Mouse (Mus musculus) frontal cortex, postnatal 10 days (tissue): ENCODE measurements around the gene Smap2.
"Not testable (repeated sequence)": the region's sequence is repeated elsewhere in the genome, so short reads cannot be mapped to it uniquely, and the experiment has no call there.

Source experiments
- DNase-seq, 2 experiments: peaks; one replicate each; pipeline ENCODE4 v3.0.0; 2022; ENCODE audit warnings: low spot score in 2 of 2, mixed read lengths in 1 of 2

The Smap2 gene

GRCm38 (mm10) chr4:121016928-121017657 is at the start of gene Smap2:
Gene Smap2 (minus strand): TSS chr4:121017247.
- DNase-seq = peak; percentile 97 to 99

DNA sequence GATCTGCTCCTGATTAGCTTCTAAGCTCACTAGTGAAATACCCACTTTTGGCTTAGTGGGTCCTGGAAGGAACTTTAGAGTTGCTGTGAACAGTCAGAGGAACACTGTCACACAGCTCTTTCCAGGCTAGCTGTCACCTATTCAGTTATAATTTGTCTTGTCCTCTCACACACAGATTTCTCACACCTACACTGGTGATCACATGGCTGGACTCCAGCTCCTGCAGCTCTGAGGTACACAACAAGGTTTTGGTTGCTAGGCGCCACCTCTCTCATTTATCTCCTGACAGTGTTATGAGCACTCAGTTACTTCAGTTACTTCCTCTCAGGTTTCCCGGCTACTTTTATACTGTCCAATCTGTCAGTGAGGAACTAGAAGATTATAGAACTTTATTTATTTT is 48.3 kb upstream of the Smap2 start:
- no peak for DNase-seq

- not testable (repeated sequence) for DNase-seq
These were observed 42.2 kb upstream of the Smap2 start for GRCm38 (mm10) chr4:121059218-121059617.

- no peak for DNase-seq
These were observed 40.0 kb upstream of the Smap2 start for GRCm38 (mm10) chr4:121057032-121057431.

- no peak for DNase-seq
These were observed 39.3 kb upstream of the Smap2 start for GRCm38 (mm10) chr4:121056342-121056741.

GRCm38 (mm10) chr4:121052454-121053323 is 35.6 kb upstream of the Smap2 start:
- no peak for DNase-seq

DNA sequence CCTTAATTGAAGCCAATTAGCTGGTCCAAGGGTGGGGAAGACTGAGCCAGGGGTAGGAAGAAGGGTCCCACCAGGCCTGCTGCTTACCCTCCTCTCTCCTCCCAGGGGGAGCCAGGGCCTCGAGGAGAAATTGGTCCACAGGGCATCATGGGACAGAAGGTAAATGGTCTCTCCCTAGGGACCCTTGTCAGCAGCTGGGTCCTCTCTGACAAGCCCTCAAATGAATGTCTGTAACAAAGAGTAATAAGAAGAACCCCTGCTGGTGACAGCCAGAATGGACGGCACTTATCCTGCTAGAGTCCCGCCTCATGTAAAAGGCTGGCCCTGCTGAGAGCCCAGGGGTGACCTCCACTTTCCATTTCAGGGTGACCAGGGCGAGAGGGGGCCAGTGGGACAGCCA is 34.8 kb upstream of the Smap2 start:
- DNase-seq = no peak

DNA sequence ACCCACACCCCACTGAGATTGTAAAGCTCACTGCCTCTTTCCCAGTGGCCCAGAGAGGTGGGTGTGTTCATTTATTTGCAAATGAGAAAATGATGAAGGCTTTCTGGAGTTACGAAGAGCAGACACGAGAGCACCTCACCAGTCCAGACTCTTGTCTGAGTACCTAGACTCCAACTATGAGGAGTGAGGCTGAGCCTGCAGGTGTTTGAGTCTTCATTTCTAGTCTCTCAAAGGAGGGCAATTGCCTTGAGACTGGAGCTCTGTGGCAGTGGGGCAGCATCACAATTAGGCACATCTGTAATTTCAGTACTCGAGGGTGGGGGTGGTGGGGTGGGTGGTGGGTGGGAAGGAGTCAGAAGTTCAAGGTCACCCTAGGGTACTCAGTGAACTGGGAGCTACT is 25.9 kb upstream of the Smap2 start:
- no peak for DNase-seq

DNA sequence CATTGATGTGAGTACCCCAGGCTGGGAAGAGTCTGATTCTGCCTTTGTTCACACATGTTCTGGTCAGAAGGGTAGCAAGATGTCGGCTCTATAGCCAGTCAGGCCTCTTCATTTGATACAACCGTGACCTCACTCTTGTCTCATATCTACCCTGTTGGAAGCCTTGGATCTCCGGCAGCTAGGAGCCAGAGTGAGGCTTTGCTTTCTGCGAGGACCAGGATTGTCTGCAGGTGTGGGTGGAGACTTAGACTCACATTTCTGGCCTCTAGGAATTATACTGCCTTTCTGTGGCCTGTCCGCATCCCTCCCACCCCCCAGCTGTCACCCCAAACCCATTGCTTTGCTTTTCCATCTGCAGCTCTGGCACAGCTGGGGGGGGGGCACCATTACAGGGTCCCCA is 25.4 kb upstream of the Smap2 start:
- no peak for DNase-seq

- peak; percentile 69 to 75 for DNase-seq
These were observed 24.0 kb upstream of the Smap2 start for GRCm38 (mm10) chr4:121040897-121041671.

GRCm38 (mm10) chr4:121040323-121040722 is 23.3 kb upstream of the Smap2 start:
- no peak for DNase-seq

DNA sequence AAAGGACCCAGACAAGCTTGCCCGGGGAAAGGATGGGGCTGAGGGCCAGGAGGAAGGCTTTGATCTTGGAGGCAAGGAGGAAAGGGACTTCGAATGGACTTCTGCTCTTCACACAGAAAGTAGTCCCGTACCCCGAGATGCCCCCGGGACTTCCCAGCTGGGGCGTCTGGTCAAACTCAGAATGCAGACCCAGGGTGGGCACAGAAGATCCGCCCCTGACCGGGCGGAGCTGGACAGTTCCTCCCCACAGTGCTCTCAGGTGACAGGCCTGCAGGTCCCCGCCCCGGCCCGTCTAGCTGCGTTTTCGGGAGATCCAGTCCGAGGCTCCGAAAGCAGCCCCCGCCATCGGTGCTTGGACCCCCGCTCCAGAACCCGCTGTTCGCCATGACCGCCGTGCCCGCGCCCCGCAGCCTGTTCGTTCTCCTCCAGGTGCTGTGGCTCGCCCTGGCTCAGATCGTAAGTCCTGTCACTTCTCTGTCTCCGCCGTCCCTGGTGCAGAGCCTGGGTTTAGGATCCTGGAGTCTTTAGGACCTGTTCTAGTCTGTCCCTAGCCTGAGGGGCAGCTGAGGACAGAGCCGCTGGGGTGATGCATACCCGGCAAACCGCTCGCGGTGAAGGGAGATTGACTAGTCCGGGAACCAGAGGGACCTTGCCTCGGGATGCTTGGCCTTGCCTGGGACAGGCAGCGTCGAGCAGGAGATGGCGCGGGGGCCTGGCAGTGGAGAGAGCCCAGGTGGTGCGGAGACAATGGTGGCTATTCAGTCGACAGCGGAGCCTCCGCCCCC is 22.5 kb upstream of the Smap2 start, which contains the start of gene Col9a2:
Col9a2 (plus strand) TSS at position 55 of the 785 bp plus-strand sequence.
- no peak for DNase-seq

DNA sequence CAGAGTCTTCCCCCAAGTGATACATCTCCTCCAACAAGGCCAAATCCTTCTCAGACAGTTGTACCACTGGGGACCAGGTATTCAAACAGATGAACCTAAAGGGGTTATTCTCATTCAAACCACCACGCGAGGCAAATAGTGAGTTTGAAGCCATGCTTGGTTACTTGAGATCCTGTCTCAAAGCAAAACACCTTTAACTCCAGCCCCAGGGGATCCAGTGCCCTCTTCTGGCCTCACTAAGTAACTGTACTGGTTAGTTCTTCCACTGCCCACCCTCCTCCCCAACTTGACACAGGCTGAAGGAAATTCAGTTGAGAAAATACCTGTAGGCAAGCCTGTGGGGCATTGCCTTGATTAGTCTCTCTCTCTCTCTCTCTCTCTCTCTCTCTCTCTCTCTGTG is 16.0 kb upstream of the Smap2 start:
- DNase-seq = no peak

- no peak for DNase-seq
These were observed 14.4 kb upstream of the Smap2 start for GRCm38 (mm10) chr4:121031440-121031839.

DNA sequence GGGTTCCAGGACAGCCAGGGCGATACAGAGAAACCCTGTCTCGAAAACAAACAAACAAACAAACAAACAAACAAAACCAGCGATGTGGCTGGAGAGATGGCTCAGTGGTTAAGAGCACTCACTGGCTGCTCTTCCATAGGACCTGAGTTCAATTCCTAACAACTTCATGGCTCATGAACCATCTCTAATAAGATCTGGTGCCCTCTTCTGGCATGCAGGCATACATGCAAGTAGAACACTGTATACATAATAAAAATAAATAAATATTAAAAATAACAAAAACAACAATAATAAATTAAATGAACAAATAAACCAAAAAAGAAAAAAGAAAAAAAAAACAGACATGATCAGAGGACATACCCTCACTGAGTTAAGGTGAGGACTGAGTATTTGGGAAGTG is 12.6 kb upstream of the Smap2 start:
- DNase-seq = no peak

GRCm38 (mm10) chr4:121028659-121029392 is 11.8 kb upstream of the Smap2 start:
- no peak for DNase-seq

- no peak for DNase-seq
These were observed 11.1 kb upstream of the Smap2 start for GRCm38 (mm10) chr4:121028146-121028545.

DNA sequence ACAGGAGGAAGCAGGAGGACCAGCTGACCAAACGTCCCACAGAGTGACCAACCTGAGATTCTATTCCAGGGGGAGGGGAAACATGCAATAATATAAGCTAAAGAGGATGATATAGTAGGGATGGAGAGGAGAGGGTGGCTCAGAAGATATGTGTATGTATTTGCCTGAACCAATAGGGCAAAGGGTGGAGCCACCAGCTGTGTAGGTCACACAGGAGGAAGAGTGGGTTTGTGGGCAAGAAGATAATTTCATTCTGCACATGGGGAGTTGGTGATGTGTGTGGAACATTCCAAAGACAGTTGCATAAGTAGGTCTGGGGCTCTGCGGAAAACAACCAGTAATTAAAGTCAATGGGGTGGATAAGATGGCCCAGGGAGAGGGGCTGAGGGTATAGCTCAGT is 8.6 kb upstream of the Smap2 start:
- no peak for DNase-seq

DNA sequence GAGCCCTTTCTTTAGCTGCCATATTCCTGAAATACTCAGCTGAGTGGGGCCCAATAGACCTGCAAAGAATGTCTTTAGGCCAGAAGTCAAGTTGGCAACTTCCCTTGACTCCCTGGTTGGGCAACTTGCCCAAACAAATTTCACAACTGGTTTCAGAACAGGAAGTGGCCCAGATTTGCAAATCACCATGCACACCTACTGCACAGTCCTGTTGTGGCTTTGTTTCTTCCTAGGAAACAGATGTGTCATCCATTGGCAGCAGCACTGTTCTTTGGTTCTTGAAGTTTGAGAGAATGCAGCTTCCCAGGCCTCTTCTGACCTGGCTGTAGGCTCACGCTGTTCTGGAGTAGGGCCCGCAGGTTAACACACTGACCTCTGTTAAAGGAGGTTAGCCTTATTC is 6.9 kb upstream of the Smap2 start:
- no peak for DNase-seq

DNA sequence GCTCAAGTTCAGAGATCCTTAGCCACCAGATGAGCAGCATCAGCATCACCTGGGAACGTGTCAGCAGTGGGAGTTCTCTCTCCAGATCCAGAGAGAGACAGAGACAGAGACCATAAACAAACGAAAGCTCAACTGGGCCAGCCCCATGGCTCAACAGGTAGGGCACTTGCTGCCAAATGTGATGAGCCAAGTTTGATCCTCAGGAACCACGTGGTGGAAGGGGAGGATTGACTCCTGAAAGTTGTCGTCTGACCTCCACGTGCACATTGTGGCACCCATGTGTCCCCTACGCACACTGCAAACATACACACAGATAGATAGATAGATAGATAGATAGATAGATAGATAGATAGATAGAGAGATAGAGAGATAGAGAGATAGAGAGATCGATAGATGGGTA is 6.4 kb upstream of the Smap2 start:
- no peak for DNase-seq

DNA sequence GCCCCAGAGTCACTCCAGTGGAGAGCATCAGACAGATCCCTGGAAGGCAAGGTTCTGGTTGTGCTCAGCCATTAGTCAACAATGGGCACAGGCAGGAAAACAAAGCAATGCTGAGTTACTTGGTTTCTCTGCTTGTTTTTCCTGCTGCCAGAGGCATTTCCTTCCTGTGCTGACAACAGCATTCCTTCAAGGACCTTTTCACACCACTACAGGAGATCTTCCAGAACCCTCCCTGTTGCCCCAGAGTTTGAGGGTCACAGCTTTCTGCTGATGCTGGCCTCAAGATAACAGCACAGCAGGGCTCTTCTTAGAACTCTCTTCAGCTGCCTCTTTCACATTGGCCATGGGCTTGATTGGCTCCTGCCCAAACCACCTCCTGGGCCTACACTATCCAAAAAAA is 4.9 kb upstream of the Smap2 start:
- DNase-seq = no peak
